In genomic region chr1:39714729-39715128, GRCm38 (mm10) we compare ENCODE assay signal across 11 mouse cellular contexts. TPM values are rescaled to one million over a fixed set of nuclear protein-coding genes. Genes with fewer than 3 reads are reported as not detected.
DNase-seq lines count a peak whose midpoint lies in the region; ATAC-seq and TF ChIP-seq lines count a peak whose summit lies in the region.
"Had no signal": no experiment of that assay in that cellular context is flagged by ENCODE, and none has a peak within 500 bp of the region (broad histone marks: within the 10 kb centered on the region; RNA-seq: fewer than 3 reads in every experiment).

No protein-coding gene starts in this region.

- TF ChIP-seq CTCF in spleen, adult 2 months (IDR thresholded peaks at IDR 0.05; ENCODE audit: extremely low read depth, insufficient read depth, insufficient read length, insufficient replicate concordance) = no peak

- no peaks in the 10 kb centered on the region for H3K9me3 ChIP-seq in hindbrain, embryonic 15.5 days
- no peaks in the 10 kb centered on the region for H3K9me3 ChIP-seq in hindbrain, embryonic 11.5 days (ENCODE audit: control insufficient read depth, low read length)
- H3K9me3 ChIP-seq in intestine, embryonic 16.5 days (ENCODE audit: control insufficient read depth, low read length) = no peaks in the 10 kb centered on the region
- H3K9me3 ChIP-seq in midbrain, embryonic 13.5 days = no peaks in the 10 kb centered on the region
- H3K9me3 ChIP-seq: forebrain, embryonic 13.5 days; midbrain, embryonic 10.5 days had no signal

- peaks cover 7% of the 10 kb centered on the region; the same call in 1 of the 2 replicates for H3K4me1 ChIP-seq in hindbrain, embryonic 15.5 days (replicated peaks)
- H3K4me1 ChIP-seq in hindbrain, embryonic 11.5 days (replicated peaks; ENCODE audit: control insufficient read depth, insufficient read depth, low read length) = no peaks in the 10 kb centered on the region
- H3K4me1 ChIP-seq in spleen, adult 2 months (ENCODE audit: control insufficient read depth, insufficient read depth, insufficient read length) = peaks cover 11% of the 10 kb centered on the region; the same call in 1 of the 2 replicates
- H3K4me1 ChIP-seq in intestine, embryonic 16.5 days (ENCODE audit: control insufficient read depth, insufficient read depth, low read length) = 0 out of 2 replicates have a peak, but pooled peaks cover 3% of the 10 kb centered on the region
- no peaks in the 10 kb centered on the region for H3K4me1 ChIP-seq in midbrain, embryonic 13.5 days (replicated peaks)
- H3K4me1 ChIP-seq: midbrain, embryonic 10.5 days had no signal

- no peaks in the 10 kb centered on the region for H3K27me3 ChIP-seq in hindbrain, embryonic 15.5 days
- no peaks in the 10 kb centered on the region for H3K27me3 ChIP-seq in hindbrain, embryonic 11.5 days (ENCODE audit: control insufficient read depth, insufficient read depth, low read length)
- H3K27me3 ChIP-seq in spleen, adult 2 months (ENCODE audit: control insufficient read depth, insufficient read depth, low read length) = no peaks in the 10 kb centered on the region
- no peaks in the 10 kb centered on the region for H3K27me3 ChIP-seq in intestine, embryonic 16.5 days (replicated peaks; ENCODE audit: control insufficient read depth, insufficient read depth, low read length)
- no peaks in the 10 kb centered on the region for H3K27me3 ChIP-seq in midbrain, embryonic 13.5 days

- peak overlapping the region; percentile 54 for H3K27ac ChIP-seq in hindbrain, embryonic 15.5 days (replicated peaks)
- H3K27ac ChIP-seq in hindbrain, embryonic 11.5 days (ENCODE audit: low read depth, low read length) = no peak overlapping the region
- H3K27ac ChIP-seq in spleen, adult 2 months (ENCODE audit: insufficient read depth, low read length) = peak overlapping the region; percentile 48; the same call in 1 of the 2 replicates
- H3K27ac ChIP-seq in intestine, embryonic 16.5 days (ENCODE audit: low read length) = peak overlapping the region; percentile 79
- H3K27ac ChIP-seq in midbrain, embryonic 13.5 days = no peak overlapping the region
- H3K27ac ChIP-seq: forebrain, embryonic 13.5 days; midbrain, embryonic 10.5 days had no signal

- no peak overlapping the region for H3K4me2 ChIP-seq in hindbrain, embryonic 15.5 days
- no peak overlapping the region for H3K4me2 ChIP-seq in hindbrain, embryonic 11.5 days (replicated peaks; ENCODE audit: low read depth, low read length)
- no peak overlapping the region for H3K4me2 ChIP-seq in intestine, embryonic 16.5 days (ENCODE audit: low read depth, low read length)
- H3K4me2 ChIP-seq in midbrain, embryonic 13.5 days (replicated peaks) = no peak overlapping the region
- H3K4me2 ChIP-seq: forebrain, embryonic 13.5 days had no signal

- 76% methylated on average over 3 of the region's 3 CpGs for WGBS in hindbrain, embryonic 15.5 days
- WGBS in hindbrain, embryonic 11.5 days = 74% methylated on average over 3 of the region's 3 CpGs
- 48% methylated on average over 3 of the region's 3 CpGs for WGBS in spleen, adult 2 months
- 74% methylated on average over 3 of the region's 3 CpGs for WGBS in intestine, embryonic 16.5 days
- 89% methylated on average over 3 of the region's 3 CpGs for WGBS in midbrain, embryonic 13.5 days

- no peaks in the 10 kb centered on the region for H3K36me3 ChIP-seq in hindbrain, embryonic 15.5 days
- no peaks in the 10 kb centered on the region for H3K36me3 ChIP-seq in hindbrain, embryonic 11.5 days (ENCODE audit: control insufficient read depth, insufficient read depth, low read length)
- no peaks in the 10 kb centered on the region for H3K36me3 ChIP-seq in spleen, adult 2 months (ENCODE audit: control insufficient read depth, insufficient read depth, low read length)
- no peaks in the 10 kb centered on the region for H3K36me3 ChIP-seq in intestine, embryonic 16.5 days (ENCODE audit: control insufficient read depth, insufficient read depth, low read length)
- no peaks in the 10 kb centered on the region for H3K36me3 ChIP-seq in midbrain, embryonic 13.5 days
- H3K36me3 ChIP-seq: midbrain, embryonic 10.5 days had no signal

- no peak for DNase-seq in hindbrain, embryonic 11.5 days (ENCODE audit: low spot score)
- no peak for DNase-seq in spleen, adult 2 months (ENCODE audit: low read depth in 1 of 2, low spot score in 2 of 2)
- no peak for DNase-seq in spleen, postnatal 14 days (ENCODE audit: low spot score in 2 of 2)
- DNase-seq in left cerebral cortex, adult 9 months (ENCODE audit: low spot score in 2 of 2) = no peak
- DNase-seq: cerebellum, adult 9-11 months had no signal

- ATAC-seq in hindbrain, embryonic 15.5 days (ENCODE audit: low FRiP score, low read depth) = no peak
- no peak for ATAC-seq in hindbrain, embryonic 11.5 days (ENCODE audit: low FRiP score)
- no peak for ATAC-seq in intestine, embryonic 16.5 days
- ATAC-seq in midbrain, embryonic 13.5 days = no peak
- ATAC-seq: forebrain, embryonic 13.5 days had no signal

- no peak overlapping the region for H3K9ac ChIP-seq in hindbrain, embryonic 15.5 days
- H3K9ac ChIP-seq in hindbrain, embryonic 11.5 days (ENCODE audit: low read depth, low read length) = no peak overlapping the region
- H3K9ac ChIP-seq in intestine, embryonic 16.5 days (ENCODE audit: low read depth, low read length) = no peak overlapping the region
- H3K9ac ChIP-seq in midbrain, embryonic 13.5 days (replicated peaks) = no peak overlapping the region
- H3K9ac ChIP-seq: forebrain, embryonic 13.5 days had no signal

- TF ChIP-seq POLR2A in spleen, adult 2 months (IDR thresholded peaks at IDR 0.05; ENCODE audit: low read depth, low read length) = no peak

- H3K4me3 ChIP-seq in hindbrain, embryonic 15.5 days = no peak overlapping the region
- H3K4me3 ChIP-seq in hindbrain, embryonic 11.5 days (ENCODE audit: low read depth, low read length) = no peak overlapping the region
- H3K4me3 ChIP-seq in spleen, adult 2 months (ENCODE audit: extremely low read depth, insufficient read depth, insufficient read length) = no peak overlapping the region
- H3K4me3 ChIP-seq in intestine, embryonic 16.5 days (ENCODE audit: low read length) = no peak overlapping the region
- H3K4me3 ChIP-seq in midbrain, embryonic 13.5 days (replicated peaks) = no peak overlapping the region
- H3K4me3 ChIP-seq: forebrain, embryonic 13.5 days; midbrain, embryonic 10.5 days had no signal

RNA-seq across cellular contexts. Expression of gene Rfx8, which starts 6.1 kb away (rescaled TPM):
- 0.13 and 0.35 TPM in 2 replicates for polyA plus RNA-seq in hindbrain, embryonic 15.5 days (2015; fragmentation: Nextera tagmentation; extraction: Ambion mirVana)
- 0.31 and 0.42 TPM in 2 replicates for polyA plus RNA-seq in hindbrain, embryonic 11.5 days (2014; fragmentation: Nextera tagmentation; extraction: Ambion mirVana)
- polyA plus RNA-seq in spleen, adult 2 months (2012; rRNA removed) = 0.08 TPM in 1 of 2 replicates, not detected in the other
- polyA plus RNA-seq in intestine, embryonic 16.5 days (2015; fragmentation: Nextera tagmentation; extraction: Ambion mirVana) = 0.18 TPM in 1 of 2 replicates, not detected in the other
- polyA plus RNA-seq in midbrain, embryonic 13.5 days (2015; fragmentation: Nextera tagmentation; extraction: Ambion mirVana) = 0.13 and 0.28 TPM in 2 replicates
- polyA plus RNA-seq: inflammation-experienced regulatory T-cells, adult 6 months had no signal

Comparison
In these comparisons a context has a peak if more than half of its experiments do, and no peak if none do; other contexts are left out.
1. H3K27ac ChIP-seq: peak in hindbrain, embryonic 15.5 days (single experiment), spleen, adult 2 months (single experiment) and intestine, embryonic 16.5 days (single experiment); none in hindbrain, embryonic 11.5 days (single experiment) and midbrain, embryonic 13.5 days (single experiment).